Mouse (Mus musculus): ENCODE data around the gene Gm17455.

Gm17455 gene

DNA sequence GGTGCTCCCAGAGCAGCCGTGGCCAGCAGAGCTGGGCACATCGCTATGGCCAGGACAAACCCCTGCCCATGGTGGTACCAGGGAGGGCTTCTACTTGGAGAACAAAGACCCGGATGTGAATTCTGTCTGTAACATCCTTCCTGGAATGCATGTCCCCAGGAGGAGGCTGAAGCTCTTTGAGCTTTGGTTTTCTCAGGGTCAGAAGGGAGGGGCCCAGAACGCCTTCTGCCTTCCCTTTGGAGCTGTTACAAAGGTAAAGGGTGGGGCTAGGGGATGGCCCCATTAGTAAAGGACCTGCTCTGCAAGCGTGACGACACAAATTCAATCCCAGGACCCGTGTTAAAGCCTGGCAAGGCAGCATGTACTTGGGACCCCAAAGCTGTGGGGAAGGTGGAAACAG lies 23.2 kb downstream of the Gm17455 start:
- no peak for DNase-seq

DNA sequence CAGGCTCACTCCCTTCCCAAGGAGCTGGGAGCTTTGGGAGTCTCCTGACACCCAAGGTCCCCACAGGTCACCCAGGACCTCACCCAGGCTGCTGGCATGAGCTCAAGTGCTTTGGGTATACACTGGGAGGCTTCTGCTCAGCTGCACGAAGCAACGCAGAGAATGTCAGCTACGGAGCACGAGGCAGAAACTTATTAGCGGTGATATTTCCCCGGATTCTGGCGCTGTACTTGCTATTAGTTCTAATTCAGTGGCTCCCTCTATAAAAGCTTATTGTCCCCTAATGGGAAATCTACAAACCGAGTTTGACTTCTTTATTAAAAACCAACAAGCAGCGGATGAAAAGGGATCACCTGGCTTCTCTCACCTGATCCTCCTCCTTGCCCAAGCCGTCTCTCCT lies 30.5 kb downstream of the Gm17455 start:
- no peak for DNase-seq

DNA sequence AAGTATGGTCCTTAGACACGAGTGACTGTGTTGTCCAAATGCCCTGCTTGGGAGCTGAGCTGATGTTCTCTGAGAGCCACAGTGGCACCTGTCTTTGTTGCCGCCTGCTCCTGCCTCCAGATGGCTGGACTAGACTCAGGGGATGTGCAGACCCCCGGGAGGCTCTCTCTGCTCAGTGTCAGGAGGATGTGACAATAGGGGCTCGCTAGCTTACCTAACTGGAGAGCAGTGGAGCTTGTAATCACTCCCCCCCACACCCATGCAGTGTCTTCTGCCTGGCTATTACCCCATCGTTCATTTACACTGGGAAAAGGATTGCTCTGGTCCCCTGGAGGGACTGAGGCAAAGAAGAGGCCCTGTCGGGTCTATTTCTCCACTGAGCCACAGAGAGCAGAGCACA lies 31.1 kb downstream of the Gm17455 start:
- DNase-seq: no peak

GRCm38 (mm10) chr10:60432679-60433078 lies 33.2 kb downstream of the Gm17455 start:
- no peak for DNase-seq

DNA sequence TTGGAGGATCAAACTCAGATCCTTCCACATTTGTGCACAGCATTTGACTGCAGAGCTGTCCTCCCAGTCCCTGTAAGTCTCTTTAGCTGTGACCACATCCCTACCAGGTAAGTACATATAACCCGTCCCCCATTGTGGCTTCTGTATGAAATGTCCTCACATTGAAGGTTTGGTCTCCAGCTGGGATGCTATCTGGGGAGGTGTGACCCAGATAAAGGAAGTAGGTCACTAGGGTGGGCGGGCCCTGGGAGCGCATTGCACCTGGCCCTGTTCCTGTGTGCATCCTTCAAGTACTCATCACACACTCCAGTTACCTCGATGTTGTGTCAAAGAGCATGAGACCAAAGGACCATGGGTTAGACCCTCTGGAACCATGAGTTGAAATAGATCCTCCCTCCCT lies 42.8 kb downstream of the Gm17455 start:
- no peak for DNase-seq

DNA sequence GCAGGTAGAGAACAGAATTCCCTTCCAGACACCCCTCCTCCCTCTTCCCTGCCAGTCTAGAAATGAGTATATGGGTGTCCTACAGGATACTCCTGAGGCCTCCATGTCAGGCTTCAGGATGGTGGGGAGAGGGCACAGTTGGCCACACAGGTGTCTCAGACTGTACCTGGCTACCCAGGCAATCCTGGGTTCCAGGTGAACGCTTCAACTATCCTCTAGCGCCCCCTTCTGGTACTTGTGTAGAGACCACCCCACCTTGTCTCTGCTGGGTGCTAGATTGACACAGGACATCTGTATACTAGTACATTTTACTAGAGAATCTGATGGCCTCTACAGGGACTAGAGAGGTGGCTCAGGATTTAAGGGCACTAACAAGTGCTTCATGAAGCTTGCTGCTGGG lies 43.6 kb downstream of the Gm17455 start:
- no peak for DNase-seq

DNA sequence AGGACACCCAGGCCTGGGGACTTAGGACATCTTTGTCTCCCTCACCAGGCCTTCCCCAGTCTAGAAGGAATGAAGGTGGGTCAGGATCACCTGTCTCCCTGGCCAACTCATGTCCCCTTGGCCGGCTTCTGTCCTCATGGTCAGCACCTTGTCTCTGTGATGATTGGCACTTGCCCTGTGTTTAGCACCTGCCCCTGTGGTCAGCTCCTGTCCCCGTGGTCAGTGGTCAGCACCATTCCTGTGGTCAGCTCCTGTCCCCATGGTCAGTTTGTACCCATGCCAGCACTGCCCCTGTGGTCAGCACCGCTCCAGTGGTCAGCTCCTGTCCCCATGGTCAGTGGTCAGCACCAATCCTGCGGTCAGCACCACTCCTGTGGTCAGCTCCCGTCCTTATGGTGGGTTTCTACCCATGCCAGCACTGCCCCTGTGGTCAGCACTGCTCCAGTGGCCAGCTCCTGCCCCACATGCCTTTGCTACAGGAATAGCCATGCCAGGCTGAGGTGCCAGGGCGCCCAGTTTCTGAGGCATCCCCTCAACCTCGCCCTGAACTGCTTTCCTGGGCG lies 45.6 kb downstream of the Gm17455 start:
- DNase-seq: peak; percentile 93

DNA sequence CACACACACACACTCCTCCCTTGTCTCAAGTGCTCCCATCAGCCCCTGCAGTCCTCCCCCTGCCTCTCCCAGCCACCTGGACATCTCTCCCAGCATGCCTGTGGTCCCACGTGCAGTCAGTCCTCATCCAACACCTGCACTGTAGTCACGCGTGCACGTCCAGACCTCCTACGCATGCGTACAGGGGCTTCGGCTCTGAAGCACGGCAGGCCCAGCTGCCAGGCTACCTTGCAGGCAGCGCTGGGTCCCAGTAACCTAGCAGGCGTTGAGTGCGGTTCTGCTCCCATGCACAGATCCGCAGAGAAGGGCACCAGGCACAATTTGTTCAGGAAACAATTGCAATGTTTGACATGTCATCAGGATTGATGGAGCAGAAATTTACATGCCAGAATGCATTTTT lies 47.7 kb downstream of the Gm17455 start:
- no peak for DNase-seq

Data from kidney, postnatal 10 days (tissue).